Mouse (Mus musculus) spleen, postnatal 14 days (tissue): Measurements from ENCODE around the gene Pign.

Source experiments
- DNase-seq, 2 experiments: peaks; one replicate each; pipeline ENCODE4 v3.0.0; 2021 to 2022; ENCODE audit warnings: low spot score in 2 of 2

The Pign gene

GRCm38 (mm10) chr1:105663171-105663961, at the start of gene Pign, which contains the start of gene Relch:
Gene Pign (minus strand): TSS chr1:105663677.
Gene Relch (plus strand): TSS chr1:105663861.
- peak; percentile 94 to 95 for DNase-seq

GRCm38 (mm10) chr1:105712822-105713221, 49.3 kb upstream of the Pign start:
- DNase-seq = no peak

- DNase-seq = peak in 1 of 2 experiments; percentile 2
Observed at GRCm38 (mm10) chr1:105711227-105711626, 47.8 kb upstream of the Pign start.

GRCm38 (mm10) chr1:105709415-105709814, 45.9 kb upstream of the Pign start:
- no peak for DNase-seq

GRCm38 (mm10) chr1:105700984-105701530, 37.6 kb upstream of the Pign start:
- no peak for DNase-seq

GRCm38 (mm10) chr1:105695581-105695980, 32.1 kb upstream of the Pign start:
- DNase-seq = no peak

- no peak for DNase-seq
Observed at GRCm38 (mm10) chr1:105685501-105685900, 22.0 kb upstream of the Pign start.

GRCm38 (mm10) chr1:105680587-105680986, 17.1 kb upstream of the Pign start:
- no peak for DNase-seq

GRCm38 (mm10) chr1:105674763-105675162, 11.3 kb upstream of the Pign start:
- no peak for DNase-seq

GRCm38 (mm10) chr1:105669700-105670099, 6.2 kb upstream of the Pign start:
- no peak for DNase-seq

GRCm38 (mm10) chr1:105663962-105664812, 710 bp upstream of the Pign start:
- DNase-seq = peak in 1 of 2 experiments; percentile 5

- DNase-seq = no peak
Observed at GRCm38 (mm10) chr1:105662820-105663170, 682 bp downstream of the Pign start.

GRCm38 (mm10) chr1:105660015-105660414, 3.5 kb downstream of the Pign start:
- peak in 1 of 2 experiments; percentile 4 for DNase-seq

GRCm38 (mm10) chr1:105653981-105654380, 9.5 kb downstream of the Pign start:
- DNase-seq = no peak

- DNase-seq = no peak
Observed at GRCm38 (mm10) chr1:105650650-105651049, 12.8 kb downstream of the Pign start.

GRCm38 (mm10) chr1:105644093-105644492, 19.4 kb downstream of the Pign start:
- no peak for DNase-seq

- no peak for DNase-seq
Observed at GRCm38 (mm10) chr1:105630481-105630880, 33.0 kb downstream of the Pign start.

- no peak for DNase-seq
Observed at GRCm38 (mm10) chr1:105589673-105590072, 73.8 kb downstream of the Pign start.

- no peak for DNase-seq
Observed at GRCm38 (mm10) chr1:105588697-105589096, 74.8 kb downstream of the Pign start.

- no peak for DNase-seq
Observed at GRCm38 (mm10) chr1:105582800-105583199, 80.7 kb downstream of the Pign start.

- no peak for DNase-seq
Observed at GRCm38 (mm10) chr1:105580909-105581308, 82.6 kb downstream of the Pign start.

- DNase-seq = no peak
Observed at GRCm38 (mm10) chr1:105566051-105566450, 97.4 kb downstream of the Pign start.
